Mouse (Mus musculus) urinary bladder, adult 2 months (tissue): Measurements from ENCODE around the gene Lnx2. TPM values are rescaled to one million over a fixed set of nuclear protein-coding genes. Genes with fewer than 3 reads are reported as not detected.

ENCODE experiments used
- DNase-seq: peaks from one replicate; pipeline ENCODE4 v3.0.0; 2022; ENCODE audit warnings: low spot score
- polyA plus RNA-seq: library from polyadenylated mRNA; depleted of rRNA; stranded (reverse); fragments of >200 nt; gene quantifications from 2 replicates; pipeline ENCODE4 v1.2.3, GENCODE M21; 2012

Lnx2 gene
- polyA plus RNA-seq, 1 experiment = 9.6 TPM

DNA sequence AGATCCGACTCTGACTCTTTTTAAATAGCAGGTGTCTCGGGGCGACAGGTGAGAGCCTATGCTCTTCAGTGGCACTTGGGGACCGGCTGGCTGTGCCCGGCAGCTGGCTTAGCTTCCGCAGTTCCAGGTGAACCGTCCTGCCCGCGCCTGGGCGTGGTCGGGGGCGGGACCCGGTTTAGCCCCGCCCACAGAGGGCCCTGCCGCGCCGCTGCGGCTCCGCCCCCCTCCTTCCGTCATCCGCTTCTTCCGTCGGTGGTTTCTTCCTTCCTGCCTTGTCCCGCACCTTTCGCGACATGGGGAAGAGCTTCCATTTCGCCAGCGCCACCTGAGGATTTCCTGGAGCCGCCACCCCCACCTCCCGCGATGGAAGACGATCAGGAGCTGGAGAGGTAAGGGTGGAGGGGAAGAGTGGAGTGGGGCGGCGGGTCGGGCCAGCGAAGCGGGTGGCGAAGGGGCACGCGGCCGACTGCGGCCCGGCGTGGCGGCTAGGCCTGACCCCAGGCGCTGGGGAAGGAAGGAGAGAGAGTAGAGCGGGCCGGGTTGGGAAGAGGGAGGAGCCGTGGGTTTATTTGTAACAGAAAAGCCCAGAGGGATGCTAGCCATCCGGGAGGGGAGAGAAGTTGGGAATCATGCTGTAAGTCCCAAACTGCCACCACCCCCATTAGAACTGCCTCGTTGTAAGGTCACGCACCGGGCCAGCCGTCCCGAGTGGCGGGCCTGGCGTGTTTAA is 1.1 kb upstream of the Lnx2 start:
- peak; percentile 92 for DNase-seq

DNA sequence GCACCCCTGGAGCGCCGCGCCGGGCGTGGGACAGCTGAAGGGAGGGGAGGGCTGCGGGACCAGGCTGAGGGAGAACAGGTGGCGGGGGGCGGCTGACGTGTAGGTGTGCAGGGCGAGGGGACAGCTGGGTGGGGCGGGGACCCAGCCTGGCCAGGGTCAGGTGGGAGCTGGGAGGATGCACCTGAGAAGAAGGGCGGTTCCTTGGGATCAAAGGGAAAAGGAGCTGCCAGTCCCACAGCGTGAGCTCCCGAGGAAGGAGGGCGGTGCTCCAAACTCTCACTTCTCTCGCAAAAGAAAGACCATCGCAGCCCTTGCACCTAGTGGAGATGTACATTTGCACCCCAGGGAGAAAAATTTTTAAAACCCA is 396 bp upstream of the Lnx2 start, which contains the start of gene Polr1d:
Polr1d (plus strand) TSS at position 252 of the 367 bp plus-strand sequence.
- no peak for DNase-seq

DNA sequence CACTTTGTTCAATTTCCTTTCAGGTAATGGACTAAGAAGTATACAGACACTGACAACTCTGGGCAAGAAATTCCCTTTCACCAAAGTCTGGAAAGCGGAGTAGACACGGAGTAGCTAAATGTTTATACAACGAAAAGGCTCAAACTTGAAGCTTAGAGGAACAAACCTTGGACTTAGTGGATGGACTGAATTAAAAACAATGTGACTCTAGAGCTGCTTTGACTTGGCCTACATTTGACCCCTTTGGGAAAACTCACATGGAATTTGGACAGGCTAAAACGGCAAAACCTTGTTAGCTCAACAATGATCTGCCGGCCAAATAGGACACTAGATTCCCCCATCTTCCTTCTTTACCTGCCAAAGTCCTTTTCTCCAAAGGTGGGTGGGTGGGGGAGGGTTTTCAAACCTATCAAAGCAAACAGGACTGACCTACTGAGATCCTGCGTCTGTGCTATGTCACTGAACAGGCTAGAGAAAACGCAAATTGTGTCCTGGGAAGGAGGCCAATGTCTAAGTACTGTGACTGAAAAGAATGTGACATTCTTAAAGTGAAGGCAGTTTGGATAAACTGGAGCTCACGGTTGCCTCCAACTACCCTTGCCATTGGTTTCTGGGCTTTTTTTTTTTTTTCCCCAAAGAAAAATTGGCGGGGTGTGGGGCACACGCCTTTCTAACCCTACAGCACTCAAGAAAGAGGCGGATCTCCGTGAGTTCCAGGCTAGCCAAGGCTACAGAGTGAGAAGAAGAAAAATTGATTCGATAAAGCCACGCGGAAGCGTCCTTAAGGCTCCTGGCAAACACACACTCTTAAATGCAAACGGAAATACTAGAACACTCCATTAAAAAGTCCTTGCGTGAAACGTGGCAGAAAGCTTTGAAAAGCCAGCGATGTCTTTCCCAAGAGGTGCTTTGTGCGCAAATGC is 1.0 kb downstream of the Lnx2 start:
- no peak for DNase-seq

DNA sequence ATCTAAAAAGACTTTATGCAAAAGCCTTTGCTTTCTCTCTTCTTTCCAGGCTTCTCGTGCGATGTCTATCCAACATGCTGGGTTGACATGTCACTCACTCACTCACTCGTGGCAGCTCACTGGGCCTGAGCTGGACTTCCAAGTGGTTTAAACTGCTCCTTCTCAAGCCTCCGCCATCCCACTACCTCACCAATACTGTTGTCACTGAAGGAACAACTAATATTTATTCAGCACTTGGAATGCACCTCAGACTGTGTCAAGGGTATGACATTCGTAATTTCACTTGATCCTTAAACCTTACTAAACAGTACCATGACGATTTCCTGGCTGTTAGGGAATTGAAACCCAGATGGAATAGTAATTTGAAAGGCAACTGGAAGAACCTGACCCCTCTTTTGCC is 2.6 kb downstream of the Lnx2 start:
- no peak for DNase-seq

DNA sequence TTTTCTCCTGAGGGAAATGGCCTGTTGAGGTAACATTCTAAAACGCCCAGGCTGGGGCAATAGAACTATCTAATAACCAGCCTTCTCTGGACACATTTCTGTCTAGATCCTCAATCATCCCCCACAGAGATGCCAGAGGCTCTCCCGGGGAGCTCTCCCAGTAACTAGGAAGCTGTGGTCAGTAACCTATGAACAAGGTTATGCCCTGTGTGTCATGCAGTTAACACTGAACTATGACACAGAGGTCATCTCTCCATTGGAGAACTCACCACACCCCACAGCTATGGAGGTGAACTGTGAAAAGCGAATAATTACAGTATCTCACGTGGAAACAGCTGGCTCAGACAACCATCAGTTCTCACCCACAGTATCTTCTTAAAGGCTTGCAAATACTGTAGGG is 4.5 kb downstream of the Lnx2 start:
- no peak for DNase-seq

DNA sequence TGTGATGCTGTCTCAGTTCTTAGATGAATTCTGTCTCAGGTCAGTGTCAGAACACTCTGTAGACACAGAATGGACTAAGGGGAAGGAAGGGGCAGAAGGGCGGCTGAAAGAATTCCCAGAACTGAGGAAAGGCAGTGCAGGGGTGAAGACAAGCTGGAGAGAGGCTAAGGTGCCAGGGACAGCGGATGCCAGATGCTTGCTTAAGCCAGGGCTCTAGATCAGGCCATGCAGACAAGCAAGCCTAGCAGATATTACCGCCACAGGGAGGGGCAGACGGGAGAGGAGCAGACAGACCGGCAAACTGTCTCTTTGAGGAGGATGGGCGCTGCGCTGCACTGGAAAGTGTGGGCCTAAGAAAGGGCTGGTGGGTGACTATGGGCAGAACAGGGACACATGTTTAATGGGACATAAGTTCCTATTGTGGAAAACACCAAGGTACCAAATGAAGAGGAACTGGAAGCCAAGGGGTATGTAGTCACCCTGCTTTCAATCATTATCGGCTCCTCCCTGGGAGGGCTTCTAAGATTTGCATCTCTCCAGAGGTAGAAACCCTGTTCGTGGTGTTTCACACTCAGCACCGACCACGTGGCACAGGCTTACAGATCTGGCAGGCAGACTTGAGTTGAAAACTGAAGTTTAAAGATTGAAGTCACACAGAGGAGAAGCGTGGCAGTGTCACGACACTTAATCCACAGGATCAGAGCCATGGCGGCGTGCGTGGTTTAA is 5.4 kb downstream of the Lnx2 start:
- DNase-seq = peak; percentile 25

DNA sequence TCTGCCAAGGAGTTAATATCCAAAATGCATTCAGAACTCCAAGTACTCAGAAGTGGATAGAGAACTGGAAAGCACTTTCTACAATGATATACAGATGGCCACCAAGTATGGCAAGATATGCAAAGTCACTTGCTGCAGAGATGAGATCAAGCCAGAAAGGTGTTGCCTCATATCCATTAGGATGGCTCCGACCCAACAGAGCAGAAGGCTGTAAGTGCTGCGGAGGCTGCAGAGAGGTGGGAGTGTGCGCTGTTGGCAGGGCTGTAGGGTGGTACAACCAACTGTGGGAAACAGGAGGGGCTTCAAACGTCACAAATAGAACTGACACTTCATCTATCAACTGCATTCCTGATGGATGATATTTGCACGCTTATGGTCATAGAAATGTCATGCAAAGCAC is 7.5 kb downstream of the Lnx2 start:
- no peak for DNase-seq

DNA sequence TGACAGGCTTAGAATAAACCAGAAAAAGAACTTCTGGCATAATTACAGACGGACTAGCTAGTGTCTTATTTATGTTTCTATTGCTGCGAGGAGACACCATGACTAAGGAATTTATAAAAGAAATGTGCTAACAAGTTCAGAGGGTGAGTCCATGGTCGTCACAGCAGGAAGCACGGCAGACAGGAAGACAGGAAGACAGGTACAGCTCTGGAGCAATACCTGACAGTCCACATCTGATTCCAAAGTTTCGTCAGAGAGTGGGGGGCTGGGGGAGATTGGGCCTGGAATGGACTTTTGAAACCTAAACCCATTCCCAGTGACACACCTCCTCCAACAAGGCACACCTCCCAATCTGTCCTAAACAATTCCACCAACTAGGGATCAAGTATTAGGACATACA is 9.4 kb downstream of the Lnx2 start:
- no peak for DNase-seq

DNA sequence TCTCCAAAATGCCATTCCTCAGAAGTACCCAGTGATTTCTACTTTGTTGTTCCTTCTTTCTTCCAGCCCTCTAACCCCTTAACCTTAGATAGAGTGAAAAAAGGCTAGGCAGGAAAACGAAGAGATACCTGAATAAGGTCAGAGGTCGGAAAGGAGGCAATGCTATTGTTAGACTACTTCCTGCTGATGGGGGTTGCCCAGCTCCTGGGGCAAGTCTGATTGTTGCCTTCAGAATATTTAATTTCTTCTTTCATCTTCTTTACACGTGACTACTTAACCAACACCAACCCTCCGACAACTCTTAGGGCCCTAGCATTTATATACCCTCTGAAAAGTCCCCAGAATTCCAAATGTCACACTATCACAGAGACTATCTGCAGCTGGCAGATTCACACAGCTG is 10.3 kb downstream of the Lnx2 start:
- DNase-seq = no peak

DNA sequence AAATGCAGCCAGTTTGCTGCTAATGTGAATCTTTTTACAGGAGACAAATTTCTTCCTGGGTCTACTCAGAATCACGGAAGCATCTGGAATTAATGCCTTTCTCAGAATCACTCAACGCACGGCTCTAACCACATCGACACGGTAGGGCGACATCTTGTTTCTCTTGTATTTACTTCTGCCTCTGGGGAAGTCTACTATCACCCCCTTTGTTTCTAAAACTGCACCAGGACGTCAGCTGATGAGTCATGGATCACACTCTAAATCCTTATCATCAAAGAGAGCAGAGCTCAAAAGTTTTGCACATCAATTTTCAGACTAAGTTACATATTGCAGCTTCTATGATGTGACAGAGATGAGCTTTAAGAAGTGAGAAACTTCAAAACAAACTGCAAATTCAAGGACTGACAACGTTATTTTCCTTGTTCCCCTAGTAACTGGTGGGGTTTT is 13.1 kb downstream of the Lnx2 start:
- no peak for DNase-seq

DNA sequence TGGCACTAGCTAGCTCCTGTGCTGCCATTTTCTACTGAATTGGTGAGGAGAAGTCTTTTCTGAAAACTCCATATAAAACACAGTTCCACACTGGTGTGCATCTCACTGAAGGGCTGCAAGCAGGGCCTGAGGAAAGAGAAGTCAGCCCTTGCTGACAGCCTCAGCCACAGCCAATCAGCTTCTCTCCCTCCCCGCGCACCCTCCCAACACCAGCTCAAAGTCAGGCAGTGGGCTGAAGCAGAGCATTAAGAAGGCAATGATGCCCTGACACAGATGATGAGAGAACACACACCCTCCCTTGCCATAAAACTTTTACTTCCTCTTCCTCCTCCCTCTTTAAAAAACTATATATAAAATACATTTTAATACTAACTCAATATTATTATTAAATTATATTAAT is 16.4 kb downstream of the Lnx2 start:
- DNase-seq = no peak

DNA sequence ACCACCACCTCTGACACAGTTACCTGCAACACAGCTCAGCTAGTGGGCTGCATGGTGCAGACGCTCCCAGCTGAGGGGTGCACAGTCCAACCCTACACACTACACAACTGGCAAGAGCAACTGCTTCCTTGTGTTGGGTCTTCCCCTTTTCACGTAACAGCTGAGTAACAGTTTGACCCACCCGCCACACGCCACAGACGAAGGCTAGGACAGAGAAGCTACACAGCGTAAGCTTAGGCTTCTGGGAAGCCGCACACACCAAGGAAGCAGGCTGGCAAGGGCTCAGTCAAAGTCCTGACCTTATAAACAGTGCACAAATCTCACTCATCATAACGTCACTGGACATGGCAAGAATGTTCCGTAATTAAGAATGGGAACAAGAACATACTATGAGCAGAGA is 17.1 kb downstream of the Lnx2 start:
- no peak for DNase-seq

DNA sequence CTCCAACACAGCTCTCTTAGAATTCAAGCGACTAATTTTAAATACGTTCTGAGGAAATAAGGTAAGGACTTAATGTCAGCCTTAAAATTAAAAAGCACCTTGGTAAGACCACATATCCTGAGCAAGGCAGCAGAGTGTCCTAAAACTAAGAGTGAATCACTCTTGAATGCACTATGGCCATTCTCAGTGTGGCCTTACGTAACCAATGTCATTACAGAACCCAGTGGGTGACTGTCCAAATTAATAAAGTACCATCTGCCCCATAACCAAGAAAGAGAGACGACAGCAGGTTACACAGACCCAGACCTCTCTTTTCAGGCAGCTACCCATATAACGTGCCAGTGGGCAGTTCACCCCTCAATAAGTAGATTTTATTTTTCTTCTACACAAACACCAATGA is 17.7 kb downstream of the Lnx2 start:
- DNase-seq = no peak

DNA sequence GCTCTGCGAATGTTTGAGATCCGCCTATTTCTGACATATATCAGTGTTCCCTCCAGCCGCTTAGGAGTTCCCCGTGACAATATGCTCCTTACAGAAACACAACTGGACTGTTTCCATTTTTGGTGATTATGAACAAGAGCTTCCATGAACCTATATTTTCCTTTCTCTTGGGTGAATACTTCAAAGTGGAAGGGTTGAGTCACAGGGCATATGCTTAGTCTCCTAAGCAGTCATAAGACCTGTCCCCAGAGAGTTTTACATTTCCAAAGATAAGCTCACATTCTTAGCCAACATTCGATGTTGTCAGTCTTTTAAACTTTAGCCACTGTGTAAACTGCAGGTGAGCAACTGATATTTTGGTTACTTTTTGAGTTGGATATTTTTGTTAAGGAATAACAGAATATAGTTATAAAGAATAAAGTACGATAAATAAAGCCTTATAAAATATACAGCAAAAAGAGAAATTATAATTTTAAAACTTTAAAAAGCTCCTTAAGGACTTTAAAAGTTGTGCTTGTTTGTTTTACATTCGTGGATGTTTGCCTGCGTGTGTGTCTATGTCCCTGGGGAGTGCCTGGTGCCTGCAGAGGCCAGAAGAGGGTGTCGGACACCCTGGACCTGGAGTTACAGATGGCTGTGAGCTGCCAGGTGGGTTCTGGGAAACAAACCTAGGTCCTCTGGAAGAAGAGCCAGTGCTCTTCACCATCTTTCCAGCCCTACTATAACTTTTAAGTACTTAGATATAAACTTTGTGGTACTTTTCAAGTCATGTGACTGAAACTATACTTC is 18.6 kb downstream of the Lnx2 start:
- DNase-seq = no peak

DNA sequence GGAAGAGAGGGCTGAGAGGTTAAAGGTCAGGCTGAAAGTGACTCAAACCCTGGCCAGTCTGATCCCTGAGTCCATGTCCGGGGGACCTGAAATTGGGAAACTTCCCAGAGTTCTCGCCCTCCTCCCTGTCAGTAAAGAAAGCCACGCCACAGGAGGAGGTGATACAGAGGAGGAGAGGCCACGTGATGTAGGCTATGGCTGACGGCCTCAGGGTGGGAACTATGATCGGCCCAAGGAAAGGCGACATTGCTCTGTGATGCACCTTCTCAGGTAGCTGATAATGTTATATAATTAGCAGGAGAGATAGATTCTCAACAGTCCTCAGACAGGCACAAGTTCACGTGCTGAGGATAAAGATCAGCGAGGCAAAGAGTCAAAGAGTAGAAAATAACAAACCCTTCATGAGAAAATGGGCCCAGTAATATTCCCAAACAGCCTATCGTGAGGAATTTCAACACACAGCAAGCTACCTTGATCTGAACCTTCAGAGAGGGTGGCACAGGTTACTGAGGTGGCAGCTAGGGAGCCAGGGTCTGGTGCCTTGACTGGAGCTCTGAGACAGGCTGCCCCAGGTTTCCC is 19.6 kb downstream of the Lnx2 start:
- DNase-seq = no peak

DNA sequence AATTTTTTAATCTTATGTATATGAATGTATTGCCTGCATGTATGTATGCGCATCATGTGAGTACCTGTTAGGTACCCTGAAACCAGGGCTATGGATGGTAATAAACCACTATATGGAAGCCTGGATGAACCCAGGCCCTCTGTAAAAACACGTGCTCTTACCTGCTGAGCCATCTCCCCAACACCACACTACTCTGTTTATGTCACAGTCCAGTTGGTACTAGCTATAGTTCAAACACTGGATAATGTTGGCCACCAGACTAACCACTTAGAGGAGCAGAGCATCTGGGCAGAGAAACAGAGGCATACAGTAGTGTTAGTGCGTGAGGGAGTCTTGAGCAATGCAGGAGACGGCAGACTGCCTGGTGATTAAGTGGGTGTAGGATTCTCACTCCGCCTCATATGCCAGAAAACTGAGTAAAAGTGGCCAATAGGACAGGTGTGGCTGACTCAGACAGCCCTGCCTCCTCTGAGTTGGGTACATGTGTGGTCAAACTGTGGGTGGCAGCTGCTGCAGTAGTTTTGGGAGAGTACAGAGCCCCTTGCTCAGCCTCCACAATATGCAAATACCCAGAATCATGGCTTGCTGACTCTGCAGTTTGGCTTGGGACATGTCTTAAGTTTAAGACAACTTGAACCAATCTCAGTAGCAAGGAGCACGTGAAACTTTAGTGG is 20.7 kb downstream of the Lnx2 start:
- no peak for DNase-seq

DNA sequence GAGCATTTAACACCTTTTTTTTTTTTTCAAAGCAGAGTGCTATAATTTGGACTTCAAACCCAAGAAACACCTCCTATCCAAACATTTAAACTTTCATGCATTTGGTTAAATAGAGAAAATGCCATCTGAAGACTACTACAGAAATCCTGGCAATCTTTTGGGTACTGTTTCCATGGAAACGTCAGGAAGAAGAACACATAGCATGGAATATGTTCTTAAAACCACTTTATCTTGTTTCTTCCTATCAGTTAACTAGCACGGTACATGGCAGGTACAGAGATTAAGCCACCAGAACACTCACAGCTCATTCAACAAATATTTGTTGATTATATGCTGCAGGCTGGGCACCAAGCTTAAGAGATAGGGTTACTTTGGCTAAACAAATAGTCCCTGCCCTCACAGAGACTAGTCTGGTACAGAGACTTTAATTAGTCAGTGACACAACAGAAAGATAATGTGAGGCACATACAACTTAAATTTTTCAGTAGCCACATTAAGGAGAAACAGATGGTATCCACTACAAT is 21.6 kb downstream of the Lnx2 start:
- DNase-seq = no peak

DNA sequence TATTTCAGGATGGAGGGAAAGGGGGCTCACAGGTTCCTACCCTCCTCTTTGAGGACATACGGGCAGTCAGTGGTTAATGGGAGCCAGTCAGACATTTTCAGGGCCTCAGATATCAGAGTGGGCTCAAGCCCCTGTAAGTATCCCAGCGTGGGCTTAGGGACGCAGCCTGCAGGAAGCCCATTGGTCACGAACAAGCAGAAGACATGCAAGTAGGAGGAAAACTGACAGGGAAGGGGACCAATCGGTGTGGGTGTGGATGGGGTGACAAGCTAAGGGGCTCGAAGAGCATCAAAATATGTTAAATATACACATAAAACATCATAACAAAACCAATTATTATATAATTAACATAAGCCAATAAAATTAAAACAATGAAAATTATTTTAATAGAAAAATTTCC is 22.1 kb downstream of the Lnx2 start:
- DNase-seq = no peak

DNA sequence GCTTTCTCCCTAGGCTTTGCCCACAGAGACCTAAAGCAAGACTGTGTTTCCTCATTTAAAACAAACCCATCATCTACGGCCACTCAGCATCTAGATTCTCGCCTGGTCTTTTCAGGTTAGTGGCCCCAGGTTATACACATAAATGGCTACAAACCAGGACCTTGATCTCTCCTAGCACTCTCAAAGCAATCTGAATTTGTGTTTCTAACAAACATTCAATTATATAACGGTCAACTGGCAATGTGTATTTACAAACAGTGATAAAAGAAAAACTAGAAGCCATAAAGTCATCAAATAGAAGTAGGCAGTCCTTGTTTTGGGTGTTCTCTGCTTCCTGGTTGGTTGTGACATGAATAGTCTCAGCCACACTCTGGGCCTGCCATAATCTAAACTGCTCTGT is 22.9 kb downstream of the Lnx2 start:
- DNase-seq = no peak

DNA sequence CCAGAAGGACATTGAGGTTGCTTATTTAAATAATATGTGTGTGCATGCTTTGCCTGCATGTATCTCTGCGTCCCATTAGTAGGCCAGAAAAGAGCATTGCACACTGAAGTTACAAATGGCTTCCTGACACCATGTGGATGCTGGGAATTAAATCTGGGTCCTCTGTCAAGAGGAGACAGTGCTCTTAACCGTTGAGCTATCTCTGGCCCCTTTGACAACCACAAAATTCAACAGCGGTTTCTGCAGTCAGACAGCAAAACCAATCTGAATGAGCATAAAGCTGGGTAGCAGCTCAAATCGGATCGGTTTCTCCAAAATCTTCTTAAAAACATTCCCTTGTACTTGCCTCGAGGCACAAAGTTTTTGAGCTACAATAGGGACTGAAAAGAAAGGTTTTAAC is 23.3 kb downstream of the Lnx2 start:
- no peak for DNase-seq

DNA sequence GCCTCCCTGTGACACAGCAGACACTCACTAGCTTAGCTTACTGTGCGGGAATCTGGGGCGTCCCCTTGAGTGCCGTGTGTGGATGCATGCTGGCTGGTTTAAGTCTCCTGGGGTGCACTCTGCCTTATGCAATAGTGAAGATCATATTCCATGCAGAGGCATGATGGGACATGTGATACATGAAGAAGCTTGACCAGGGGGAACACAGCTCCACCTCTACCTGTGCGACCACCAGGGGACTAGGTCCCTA is 24.2 kb downstream of the Lnx2 start:
- DNase-seq = no peak
